ENCODE assay signal across 18 mouse cellular contexts in the genomic region with DNA sequence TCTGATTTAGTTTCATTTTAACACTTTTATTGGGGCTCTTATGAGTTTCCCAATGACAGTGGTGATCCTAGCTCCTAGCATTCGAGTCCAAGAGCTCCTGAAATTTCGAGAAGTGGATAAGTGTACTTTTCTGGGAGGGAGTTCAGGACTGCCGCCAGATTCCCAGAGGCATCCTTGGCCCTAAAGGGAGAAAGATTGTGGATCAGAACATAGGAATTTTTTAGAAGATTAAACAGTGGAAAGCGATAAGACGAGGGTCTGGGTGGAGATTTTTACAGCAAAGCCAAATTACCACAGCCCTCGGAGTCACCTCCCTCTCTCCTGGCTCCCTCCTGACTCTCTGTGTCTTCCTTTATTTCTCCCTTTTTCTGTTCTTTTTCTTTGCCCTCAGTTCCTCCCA. TPM values are rescaled to one million over a fixed set of nuclear protein-coding genes. Genes with fewer than 3 reads are reported as not detected.
DNase-seq lines count a peak whose midpoint lies in the region; ATAC-seq and TF ChIP-seq lines count a peak whose summit lies in the region.
"Had no signal": no experiment of that assay in that cellular context is flagged by ENCODE, and none has a peak within 500 bp of the region (broad histone marks: within the 10 kb centered on the region; RNA-seq: fewer than 3 reads in every experiment).

No protein-coding gene starts in this region.

- no peaks in the 10 kb centered on the region for H3K36me3 ChIP-seq in heart, embryonic 15.5 days
- no peaks in the 10 kb centered on the region for H3K36me3 ChIP-seq in kidney, postnatal 0 days (ENCODE audit: insufficient read depth, low read length)
- H3K36me3 ChIP-seq: embryonic facial prominence, embryonic 13.5 days; hindbrain, embryonic 10.5 days; intestine, embryonic 15.5 days had no signal

- 56% methylated on average over 6 of the region's 6 CpGs for WGBS in heart, embryonic 15.5 days
- 75% methylated on average over 6 of the region's 6 CpGs for WGBS in kidney, postnatal 0 days

- no peaks in the 10 kb centered on the region for H3K9me3 ChIP-seq in heart, embryonic 15.5 days (replicated peaks)
- H3K9me3 ChIP-seq in kidney, postnatal 0 days (replicated peaks; ENCODE audit: low read length): no peaks in the 10 kb centered on the region
- H3K9me3 ChIP-seq: embryonic facial prominence, embryonic 13.5 days; hindbrain, embryonic 10.5 days; intestine, embryonic 15.5 days had no signal

- no peak overlapping the region for H3K4me2 ChIP-seq in heart, embryonic 15.5 days
- no peak overlapping the region for H3K4me2 ChIP-seq in kidney, postnatal 0 days (ENCODE audit: low read length)
- H3K4me2 ChIP-seq: embryonic facial prominence, embryonic 13.5 days; hindbrain, embryonic 14.5 days; intestine, embryonic 15.5 days had no signal

- peaks cover 59% of the 10 kb centered on the region for H3K4me1 ChIP-seq in heart, embryonic 15.5 days (replicated peaks)
- peaks cover 19% of the 10 kb centered on the region; the same call in 1 of the 2 replicates for H3K4me1 ChIP-seq in kidney, postnatal 0 days (replicated peaks; ENCODE audit: insufficient read depth, low read length)

- intact Hi-C loops in heart, postnatal 14 days (cut with DNase I): no loop called here
- intact Hi-C loops in heart, postnatal 36 days (cut with DNase I): loop anchor here (2.0 kb wide), 1 partner anchor 109 kb away; the partner anchor contains the start of gene Heg1
- intact Hi-C loops in left cerebral cortex, postnatal 4 days (cut with DNase I): no loop called here

- TF ChIP-seq CTCF in kidney, postnatal 0 days (IDR thresholded peaks at IDR 0.05; ENCODE audit: low read depth): no peak

- peak overlapping the region; percentile 60 for H3K27ac ChIP-seq in heart, embryonic 15.5 days
- H3K27ac ChIP-seq in kidney, postnatal 0 days: 0 out of 2 replicates have a peak overlapping the region, but pooled peaks have one; percentile 1
- H3K27ac ChIP-seq: embryonic facial prominence, embryonic 13.5 days; hindbrain, embryonic 14.5 days; intestine, embryonic 15.5 days had no signal

- H3K27me3 ChIP-seq in heart, embryonic 15.5 days: no peaks in the 10 kb centered on the region
- H3K27me3 ChIP-seq in kidney, postnatal 0 days (ENCODE audit: insufficient read depth, low read length): no peaks in the 10 kb centered on the region
- H3K27me3 ChIP-seq: CH12.LX; embryonic facial prominence, embryonic 13.5 days; intestine, embryonic 15.5 days had no signal

- H3K4me3 ChIP-seq in heart, embryonic 15.5 days: no peak overlapping the region
- H3K4me3 ChIP-seq in kidney, postnatal 0 days (replicated peaks; ENCODE audit: low read depth, low read length): no peak overlapping the region
- H3K4me3 ChIP-seq: embryonic facial prominence, embryonic 13.5 days; hindbrain, embryonic 10.5 days; intestine, embryonic 15.5 days had no signal

- DNase-seq in heart, adult 18-20 months: peak; percentile 34 to 52
- DNase-seq in heart, postnatal 14 days: no peak
- DNase-seq in heart, postnatal 36 days: no peak
- DNase-seq in kidney, postnatal 0 days (ENCODE audit: low spot score): no peak
- no peak for DNase-seq in kidney, adult 9 months
- DNase-seq in NIH3T3 (ENCODE audit: low read depth): peak; percentile 51
- no peak for DNase-seq in left cerebral cortex, postnatal 4 days
- DNase-seq: adrenal gland, postnatal 25 days; cerebellum, adult 18-20 months; cerebellum, adult 9-11 months; kidney, adult 18-20 months had no signal

- H3K9ac ChIP-seq in heart, embryonic 15.5 days: no peak overlapping the region
- H3K9ac ChIP-seq in kidney, postnatal 0 days (ENCODE audit: low read depth, low read length): no peak overlapping the region
- H3K9ac ChIP-seq: embryonic facial prominence, embryonic 13.5 days; hindbrain, embryonic 14.5 days; intestine, embryonic 15.5 days had no signal

- ATAC-seq in heart, embryonic 15.5 days (replicated peaks; ENCODE audit: insufficient number of reproducible peaks, insufficient read depth, low FRiP score, low read depth): no peak
- ATAC-seq in kidney, postnatal 0 days (replicated peaks; ENCODE audit: low FRiP score, low read depth): no peak
- ATAC-seq: forebrain, embryonic 14.5 days; intestine, embryonic 15.5 days had no signal

RNA-seq across cellular contexts. Expression of gene Slc12a8, which starts 58.6 kb away (rescaled TPM):
- under 1 TPM; 0.31 to 0.47 TPM for total RNA-seq in heart, adult 18-20 months (2021)
- total RNA-seq in heart, postnatal 14 days (2021): under 1 TPM; 0.45 to 0.56 TPM
- 1.0 and 1.3 TPM in 2 replicates for polyA plus RNA-seq in heart, embryonic 15.5 days (2015; fragmentation: Nextera tagmentation; extraction: Ambion mirVana)
- under 1 TPM; 0.43 to 0.44 TPM for total RNA-seq in heart, postnatal 36 days (2021)
- polyA plus RNA-seq in kidney, postnatal 0 days (2015; fragmentation: Nextera tagmentation; extraction: Ambion mirVana): 0.89 and 0.91 TPM in 2 replicates
- 1 to 10 TPM; 1.3 to 1.5 TPM for total RNA-seq in left cerebral cortex, postnatal 4 days (2021)

Comparison
In these comparisons a context has a peak if more than half of its experiments do, and no peak if none do; other contexts are left out.
1. DNase-seq: peak in heart, adult 18-20 months (2 of 2) and NIH3T3 (single experiment); none in heart, postnatal 14 days (0 of 2), heart, postnatal 36 days (0 of 2), kidney, postnatal 0 days (single experiment), kidney, adult 9 months (single experiment) and left cerebral cortex, postnatal 4 days (single experiment).